Mouse (Mus musculus) erythroblast, embryonic 14.5 days (primary cell): ENCODE measurements around the gene 4921507P07Rik.

Source experiments
- GATA1 ChIP-seq: IDR thresholded peaks from 2 replicates; pipeline ENCODE4 v1.6.1; 2012; ENCODE audit warnings: low read length, inconsistent platforms, mixed read lengths
- TAL1 ChIP-seq: IDR thresholded peaks from 3 replicates; pipeline ENCODE4 v1.6.1; 2012; ENCODE audit warnings: low read length, inconsistent platforms, mixed read lengths

DNA sequence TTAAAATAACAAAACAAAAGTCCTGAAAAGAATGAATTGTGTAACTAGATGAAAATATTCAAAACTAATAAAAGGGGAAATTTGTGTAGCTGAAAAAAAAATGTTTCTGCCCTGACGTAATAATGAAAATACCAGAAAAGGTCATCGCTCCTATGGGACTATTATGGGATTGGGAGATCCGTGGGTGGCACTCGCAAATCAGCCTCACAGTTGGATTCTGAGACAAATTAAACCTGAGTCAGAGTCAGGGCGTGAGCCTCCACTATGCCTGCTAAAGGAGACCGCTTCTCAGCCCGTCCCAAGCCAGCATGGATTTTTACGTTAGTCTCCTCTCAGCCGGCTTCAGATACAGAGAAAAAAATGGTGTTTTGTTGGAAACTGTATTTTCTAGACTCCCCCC lies 69.0 kb downstream of the 4921507P07Rik start:
- no peak for TF ChIP-seq TAL1
- no peak for TF ChIP-seq GATA1
